Mouse (Mus musculus): ENCODE data around the gene Rbm20. TPM values are rescaled to one million over a fixed set of nuclear protein-coding genes. Genes with fewer than 3 reads are reported as not detected.
"Not testable (repeated sequence)": the region's sequence is repeated elsewhere in the genome, so short reads cannot be mapped to it uniquely, and the experiment has no call there.

Gene Rbm20
- polyA plus RNA-seq, 1 experiment: 3.1 TPM

DNA sequence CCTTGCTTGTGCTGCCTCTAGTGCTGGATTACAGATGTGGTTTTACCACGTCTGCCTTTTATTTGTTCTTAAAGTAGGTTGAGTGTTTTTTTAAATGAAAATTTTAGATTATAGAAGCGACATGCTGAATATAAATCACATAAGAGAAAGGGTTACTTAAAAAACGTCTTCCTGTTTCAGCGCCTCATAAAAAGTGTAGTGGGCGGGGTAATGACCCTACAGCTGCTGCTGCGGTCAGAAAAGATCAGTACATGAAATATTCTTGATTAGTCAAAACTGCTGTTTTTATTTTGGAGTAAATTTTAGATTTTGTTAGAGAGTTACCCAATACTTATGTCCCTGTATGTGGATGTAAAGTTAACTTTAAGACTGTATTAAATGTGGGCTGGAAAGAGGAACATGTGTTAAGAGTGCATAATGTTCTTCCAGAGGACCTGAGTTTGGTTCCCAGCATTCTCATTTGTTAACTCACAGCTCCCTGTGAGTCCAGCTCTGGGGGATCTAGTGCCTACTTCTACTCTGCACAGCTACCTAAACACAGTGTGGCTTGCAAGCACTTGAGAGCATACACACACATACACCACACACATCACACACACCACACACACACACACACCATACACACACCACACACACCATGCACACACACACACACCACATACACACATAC lies 229.1 kb downstream of the Rbm20 start:
- no peak for DNase-seq
- Histone ChIP-seq H3K4me3 (replicated peaks; ENCODE audit: insufficient read depth, low read depth, low read length) (no peak overlapping the region), H3K27me3 (ENCODE audit: control insufficient read depth, insufficient read depth, low read length) (no peaks in the 10 kb centered on the region), H3K27ac (ENCODE audit: insufficient read depth, low read length) (no peak overlapping the region), H3K4me1 (ENCODE audit: control insufficient read depth, insufficient read depth, low read length) (peaks cover 9% of the 10 kb centered on the region)
- 67% methylated on average over 6 of the region's 6 CpGs for WGBS
- TF ChIP-seq CTCF (IDR thresholded peaks at IDR 0.05; ENCODE audit: borderline replicate concordance, insufficient read depth, low read depth, low read length) (no peak), POLR2A (IDR thresholded peaks at IDR 0.05; ENCODE audit: borderline replicate concordance, insufficient read depth, low read length) (no peak)

- not testable (repeated sequence) for H3K27ac ChIP-seq (ENCODE audit: insufficient read depth, low read length); H3K27me3 ChIP-seq (ENCODE audit: control insufficient read depth, insufficient read depth, low read length)
Observed at GRCm38 (mm10) chr19:53906703-53907070, 229.6 kb downstream of the Rbm20 start.

DNA sequence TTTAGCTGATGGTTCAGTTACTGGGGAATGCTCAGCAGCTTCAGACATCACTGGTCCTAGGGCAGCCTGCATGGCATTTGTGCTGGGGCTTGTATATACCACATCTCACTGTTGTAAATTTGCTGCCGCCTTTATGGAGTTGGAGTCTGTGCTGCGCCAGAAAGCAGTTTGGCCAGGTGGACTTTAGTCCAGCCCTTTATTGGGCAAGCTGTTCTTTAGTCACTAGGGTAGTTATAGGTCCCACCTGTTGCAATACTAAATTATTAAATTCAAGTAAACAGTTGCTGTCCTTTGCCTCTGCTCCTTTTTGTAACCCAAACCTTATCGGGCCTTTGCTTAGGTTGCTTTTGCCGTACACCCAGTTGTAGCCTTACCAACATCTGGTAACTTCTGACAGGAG lies 237.8 kb downstream of the Rbm20 start:
- no peaks in the 10 kb centered on the region for H3K27me3 ChIP-seq (ENCODE audit: control insufficient read depth, insufficient read depth, low read length)
- no peak overlapping the region for H3K27ac ChIP-seq (ENCODE audit: insufficient read depth, low read length)
- H3K4me1 ChIP-seq (ENCODE audit: control insufficient read depth, insufficient read depth, low read length): no peaks in the 10 kb centered on the region
- no peak overlapping the region for H3K4me3 ChIP-seq (replicated peaks; ENCODE audit: insufficient read depth, low read depth, low read length)
- no peak for DNase-seq
- 94% methylated on average over 4 of the region's 4 CpGs for WGBS
- TF ChIP-seq POLR2A (IDR thresholded peaks at IDR 0.05; ENCODE audit: borderline replicate concordance, insufficient read depth, low read length) (no peak), CTCF (IDR thresholded peaks at IDR 0.05; ENCODE audit: borderline replicate concordance, insufficient read depth, low read depth, low read length) (no peak)

More at GRCm38 (mm10) chr19:53906703-53907070, 229.6 kb downstream of the Rbm20 start:
- not testable (repeated sequence) for DNase-seq; H3K4me3 ChIP-seq (replicated peaks; ENCODE audit: insufficient read depth, low read depth, low read length); H3K4me1 ChIP-seq (ENCODE audit: control insufficient read depth, insufficient read depth, low read length)

Other genes starting within 250 kb of the Rbm20 start
- gene Dusp5, start 148.2 kb upstream of the Rbm20 start, polyA plus RNA-seq (2012; rRNA removed): 80.4 and 87.9 TPM in 2 replicates
- gene Nutf2-ps1, start 88.2 kb upstream of the Rbm20 start, polyA plus RNA-seq (2012; rRNA removed): 17.0 and 17.3 TPM in 2 replicates
- 32.0 and 32.2 TPM in 2 replicates for gene Smc3, start 76.9 kb upstream of the Rbm20 start, polyA plus RNA-seq (2012; rRNA removed)
- 40.0 and 42.3 TPM in 2 replicates for gene Pdcd4, start 214.9 kb downstream of the Rbm20 start, polyA plus RNA-seq (2012; rRNA removed)